Mouse (Mus musculus) stomach, postnatal 0 days (tissue): Measurements from ENCODE around the gene Gm29666.

Source experiments
- CTCF ChIP-seq: IDR thresholded peaks from 2 replicates; pipeline ENCODE4 v1.5.1; 2016; ENCODE audit warnings: antibody characterized with exemption, low read depth, mild to moderate bottlenecking, moderate library complexity
- EP300 ChIP-seq: optimal IDR thresholded peaks from 2 replicates; pipeline ENCODE3; 2016; ENCODE audit warnings: antibody characterized with exemption

GRCm38 (mm10) chr15:84896664-84897063 lies 23.2 kb downstream of the Gm29666 start:
- TF ChIP-seq EP300 (no peak), CTCF (no peak)
